Mouse (Mus musculus) WW6 (cell line): ENCODE results near the gene Npas3.
A peak's percentile ranks its signal among the peaks of the same experiment; 100 is the strongest.

Experiments used
- DNase-seq: peaks from one replicate; pipeline ENCODE4 v3.0.0-alpha.2; 2013; ENCODE audit warnings: low read depth, low spot score

The Npas3 gene

DNA sequence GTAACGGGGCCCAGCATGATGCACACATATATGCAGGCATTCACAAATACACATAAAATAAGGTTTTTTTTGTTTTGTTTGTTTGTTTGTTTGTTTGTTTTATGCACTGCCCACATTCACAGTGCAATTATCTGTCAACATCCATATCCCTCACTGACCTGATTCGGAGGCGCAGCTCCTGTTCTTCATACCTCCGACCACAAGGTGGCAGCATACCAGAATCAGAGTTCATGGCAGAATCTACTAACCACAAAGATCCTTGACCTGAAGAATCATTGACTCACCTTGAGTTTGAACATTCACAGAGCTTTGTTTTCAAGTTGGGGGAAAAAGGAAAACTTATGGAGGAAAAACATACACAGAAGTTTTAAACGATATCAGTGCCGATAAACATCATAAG lies 743.9 kb downstream of the Npas3 start:
- DNase-seq = peak; percentile 26

DNA sequence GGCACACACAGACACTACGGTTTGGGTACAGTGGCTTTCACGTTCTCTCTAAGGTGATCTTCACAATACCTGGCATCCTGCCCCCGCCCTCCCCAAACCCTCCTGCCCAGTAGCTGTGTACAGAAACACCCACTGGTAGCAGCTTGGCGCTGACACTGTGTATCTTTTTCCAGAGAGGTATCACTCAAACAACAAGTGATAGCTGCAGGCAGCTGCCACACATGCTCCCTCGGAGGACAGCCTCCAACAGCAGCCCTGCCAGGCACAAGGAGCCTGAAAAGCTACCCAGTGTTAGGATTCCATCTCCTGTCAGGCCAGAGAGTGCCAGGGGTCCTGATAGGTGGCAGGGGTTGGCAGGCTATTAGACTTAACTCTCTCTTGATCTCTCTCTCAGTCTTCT lies 747.2 kb downstream of the Npas3 start:
- DNase-seq = no peak

- DNase-seq = no peak
Observed at GRCm38 (mm10) chr12:53997141-53997540, 748.7 kb downstream of the Npas3 start.

DNA sequence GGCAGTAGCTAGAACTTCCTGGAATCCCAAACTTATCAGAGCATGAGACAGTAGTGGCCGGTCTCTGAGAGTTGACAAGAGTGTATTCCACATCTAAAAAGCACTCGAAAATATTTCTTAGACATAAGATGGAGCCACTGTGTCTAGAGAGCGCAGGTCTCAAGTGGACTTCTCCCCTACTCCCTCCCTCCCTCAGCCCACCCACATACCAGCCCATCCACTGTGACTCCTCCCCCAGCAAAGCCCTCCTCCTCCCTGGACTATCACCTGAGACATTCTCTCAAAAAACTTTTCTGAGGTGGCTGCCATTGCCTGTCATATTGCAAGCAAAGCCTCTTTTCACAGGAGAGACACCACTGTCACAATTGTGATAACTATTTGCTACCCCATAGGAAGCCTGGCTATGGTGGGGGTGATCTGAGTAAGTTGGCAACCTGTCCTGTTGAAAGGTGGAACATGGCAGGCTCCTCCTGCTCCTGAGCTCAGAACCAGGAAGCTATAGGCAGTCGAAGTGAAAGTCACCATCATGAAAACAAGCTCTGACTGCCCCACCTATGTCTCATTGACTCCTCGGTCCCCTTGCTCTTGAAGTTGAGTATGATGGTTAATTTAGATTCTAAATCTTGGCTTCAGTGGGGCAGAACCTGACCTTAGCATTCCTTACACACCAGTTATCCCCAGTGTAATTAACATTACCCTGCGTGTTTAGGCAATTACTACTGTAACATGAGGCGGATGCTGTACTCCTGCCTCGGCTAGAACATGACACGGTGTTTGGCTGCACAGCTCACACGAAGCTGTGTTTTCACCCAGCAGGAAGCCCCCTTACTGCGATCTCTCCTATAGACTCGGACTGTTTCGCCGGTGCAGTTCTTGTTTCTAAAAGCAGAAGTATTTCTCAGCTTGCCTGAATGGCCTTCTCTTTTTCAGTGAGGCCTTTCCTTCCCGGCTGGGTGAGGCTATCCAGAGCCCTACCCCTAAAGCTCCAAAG lies 751.5 kb downstream of the Npas3 start:
- DNase-seq = no peak

- DNase-seq = no peak
Observed at GRCm38 (mm10) chr12:54002496-54002895, 754.0 kb downstream of the Npas3 start.

DNA sequence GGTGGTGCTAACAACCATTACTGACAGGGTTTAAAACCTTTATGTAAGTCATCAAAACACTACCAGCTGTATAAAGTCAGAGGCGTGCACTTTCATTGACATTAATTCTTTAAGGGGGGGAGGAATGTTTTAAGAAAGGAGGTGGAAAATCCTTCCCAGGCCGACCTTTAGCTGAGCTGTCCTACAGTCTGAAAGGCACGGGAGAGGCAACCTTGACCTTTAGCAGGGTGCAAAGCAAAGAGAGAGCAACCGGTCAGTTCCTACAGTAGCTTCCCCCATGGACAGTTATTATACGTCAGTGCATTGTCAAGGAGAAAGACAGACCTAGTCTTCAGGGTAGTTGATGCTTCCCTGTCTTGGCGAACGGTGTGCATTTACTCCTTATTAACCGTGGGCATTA lies 756.1 kb downstream of the Npas3 start:
- no peak for DNase-seq

DNA sequence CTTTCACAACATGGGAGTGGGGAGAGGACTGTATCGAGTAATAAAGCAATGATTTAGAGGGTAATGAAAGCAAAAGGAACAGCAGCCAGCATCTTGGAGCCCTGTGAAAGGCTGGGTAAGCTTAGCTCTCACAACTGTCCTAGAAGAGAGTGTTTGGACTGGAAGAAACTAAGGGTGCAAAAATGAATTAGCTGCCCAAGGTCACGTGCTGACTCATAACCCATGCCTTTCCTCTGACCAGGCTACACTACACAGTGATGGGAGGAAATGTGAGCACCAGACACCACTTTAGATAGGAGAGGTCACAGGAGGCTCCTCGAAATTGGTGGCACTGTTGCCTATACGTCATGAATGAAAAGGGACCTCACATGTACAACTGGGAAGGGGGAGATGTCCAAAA lies 757.1 kb downstream of the Npas3 start:
- DNase-seq = no peak

- no peak for DNase-seq
Observed at GRCm38 (mm10) chr12:54015304-54015703, 766.8 kb downstream of the Npas3 start.

DNA sequence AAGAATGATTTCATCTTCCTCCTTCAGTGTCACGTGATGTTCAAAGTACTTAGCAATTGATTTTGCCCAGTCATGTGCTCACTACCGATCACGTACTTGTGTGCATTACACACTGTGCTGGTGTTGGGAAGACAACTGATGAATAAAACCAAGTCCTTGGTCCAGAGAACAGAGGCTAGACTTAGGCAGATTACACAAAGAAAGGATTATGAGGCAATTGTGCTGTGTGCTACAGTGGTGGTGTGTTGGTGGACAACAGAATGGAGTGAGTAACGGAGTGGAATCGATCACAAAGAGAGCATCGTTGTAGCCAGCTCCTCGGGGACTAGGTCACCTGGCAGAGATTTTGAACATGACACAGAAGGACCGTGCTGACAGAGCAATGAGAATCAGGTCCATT lies 769.5 kb downstream of the Npas3 start:
- DNase-seq = no peak

DNA sequence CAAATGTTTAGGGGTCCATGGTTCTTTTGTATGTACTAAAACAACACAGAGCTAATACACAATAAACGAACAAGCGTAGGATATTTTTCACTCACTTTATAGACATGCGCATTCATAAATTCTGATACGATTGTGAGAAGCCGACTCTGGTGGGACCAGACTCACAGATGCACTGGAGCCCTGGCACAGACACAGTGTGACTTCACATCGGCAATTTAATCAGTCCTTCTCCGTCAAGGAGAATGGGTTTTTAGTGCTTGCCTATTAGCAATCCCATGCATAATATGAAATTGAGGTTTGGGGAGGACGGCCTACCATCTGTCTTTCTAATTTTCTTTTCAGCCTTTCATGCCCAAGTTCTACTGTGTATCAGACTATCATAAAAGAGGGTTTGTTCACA lies 771.5 kb downstream of the Npas3 start:
- no peak for DNase-seq

DNA sequence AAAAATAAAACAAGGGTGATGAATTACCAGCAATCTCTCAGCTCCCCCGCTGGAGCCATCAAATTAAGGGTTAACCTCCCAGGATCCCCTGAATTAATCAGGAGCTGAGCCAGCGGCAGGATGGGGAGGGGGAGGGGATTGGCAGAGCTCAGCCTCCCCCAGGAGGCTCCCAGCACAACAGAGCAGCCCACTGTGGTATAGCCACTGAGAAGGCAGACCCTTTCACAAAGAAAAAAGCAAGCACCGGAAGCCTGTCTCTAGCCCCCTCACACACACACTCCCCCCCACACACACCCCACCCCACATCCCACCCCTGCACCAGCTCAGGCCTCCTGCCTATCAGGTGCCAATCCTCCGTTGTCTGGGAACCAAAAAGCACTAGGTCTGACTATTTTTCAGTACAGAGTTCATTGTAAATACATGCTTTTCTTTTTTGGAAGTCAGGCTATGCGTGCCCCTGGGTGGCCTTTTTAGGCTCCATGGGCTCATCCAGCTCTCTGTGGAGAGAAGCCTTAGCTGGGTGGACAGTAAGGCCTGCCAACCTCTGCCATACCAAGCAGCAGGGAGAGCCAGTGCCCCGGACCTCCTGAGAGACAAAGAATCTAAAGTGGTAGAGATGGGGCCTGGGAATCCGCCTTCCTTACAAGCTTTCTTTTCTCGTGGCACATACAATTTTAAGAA lies 786.3 kb downstream of the Npas3 start:
- no peak for DNase-seq

GRCm38 (mm10) chr12:54037602-54038001 lies 789.1 kb downstream of the Npas3 start:
- DNase-seq = no peak

DNA sequence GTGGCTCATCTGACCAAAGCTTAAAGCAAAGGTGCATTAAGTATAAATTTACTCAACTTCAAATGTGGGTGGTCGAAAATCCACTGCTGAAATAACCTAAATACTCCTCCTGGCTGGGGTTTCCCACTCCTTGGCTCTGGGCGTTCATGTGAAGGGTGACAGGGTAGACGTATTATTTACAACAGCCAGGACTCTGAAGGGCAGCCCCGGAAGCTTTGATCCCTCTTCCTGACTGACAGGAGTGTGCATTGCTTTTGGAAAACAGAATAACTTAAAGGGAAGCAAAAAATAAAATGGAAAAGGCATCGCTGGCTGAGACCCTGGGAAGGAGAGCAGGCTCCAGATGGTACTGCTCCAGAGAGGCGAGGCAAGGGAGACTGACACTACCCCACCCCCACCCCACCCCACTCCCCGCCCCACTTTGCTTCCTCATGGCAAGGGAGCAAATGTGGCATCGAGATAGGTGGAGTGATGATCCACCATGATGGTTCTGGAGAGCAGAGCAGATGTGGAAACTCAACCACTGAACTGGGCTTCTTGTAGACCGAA lies 794.6 kb downstream of the Npas3 start:
- no peak for DNase-seq

GRCm38 (mm10) chr12:54044606-54045334 lies 796.3 kb downstream of the Npas3 start:
- no peak for DNase-seq

DNA sequence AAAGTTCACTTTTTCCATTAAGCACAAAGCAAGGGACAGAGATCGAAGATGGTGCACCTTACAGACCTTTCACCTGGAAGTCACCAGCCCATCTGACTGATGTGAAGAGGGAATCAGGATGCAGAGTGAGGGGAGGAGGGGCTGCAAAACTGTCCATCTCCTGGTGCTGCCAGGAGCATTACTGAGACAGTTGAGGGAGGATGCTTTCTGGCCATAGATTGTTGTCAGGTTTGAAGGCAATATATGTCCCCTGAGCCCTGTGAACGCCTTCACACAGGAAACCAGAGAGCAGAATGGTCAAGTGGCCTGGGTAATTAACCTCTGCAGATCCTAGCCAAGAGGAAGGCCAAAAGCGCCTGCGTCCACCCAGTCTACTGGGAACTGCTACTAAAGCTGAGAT lies 796.9 kb downstream of the Npas3 start:
- no peak for DNase-seq

GRCm38 (mm10) chr12:54046824-54047223 lies 798.3 kb downstream of the Npas3 start:
- no peak for DNase-seq

DNA sequence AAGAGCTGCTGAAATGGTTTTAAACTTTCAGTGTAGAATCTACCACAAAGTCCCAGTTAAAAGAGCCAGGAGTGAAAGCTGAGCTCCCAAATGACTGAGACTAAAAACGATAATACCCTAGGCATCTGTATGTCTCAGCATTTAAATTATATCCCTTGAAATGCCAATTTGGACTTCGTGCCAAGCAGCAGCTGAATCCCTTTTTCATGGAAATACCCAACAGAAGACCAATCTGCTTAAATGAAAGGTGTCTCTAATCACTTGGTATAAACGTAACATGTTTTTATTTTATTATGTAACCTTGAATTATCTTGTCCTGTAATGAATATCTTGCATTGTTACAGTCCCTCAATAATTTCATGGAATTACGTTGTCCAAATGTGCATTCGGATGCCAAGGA lies 799.6 kb downstream of the Npas3 start:
- no peak for DNase-seq

DNA sequence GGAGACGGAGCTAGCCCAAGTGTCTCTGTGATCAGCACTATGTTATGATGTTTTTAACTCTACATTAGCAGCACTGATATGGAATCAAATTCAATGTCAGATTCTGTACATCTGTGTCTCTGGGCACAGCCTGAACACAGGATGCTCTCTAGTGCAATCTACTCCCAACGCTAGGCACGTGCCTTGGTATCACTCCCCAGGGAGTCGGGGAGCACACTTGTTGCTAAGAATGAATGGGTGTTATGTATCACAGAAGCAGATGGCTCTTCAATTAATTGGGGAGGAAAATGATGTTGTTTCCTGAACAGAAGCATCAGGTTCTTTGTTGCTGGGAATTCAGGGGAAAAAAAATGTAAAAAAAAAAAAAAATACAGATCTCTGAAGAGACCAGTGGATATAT lies 801.4 kb downstream of the Npas3 start:
- DNase-seq = no peak

GRCm38 (mm10) chr12:54052939-54053338 lies 804.5 kb downstream of the Npas3 start:
- no peak for DNase-seq

DNA sequence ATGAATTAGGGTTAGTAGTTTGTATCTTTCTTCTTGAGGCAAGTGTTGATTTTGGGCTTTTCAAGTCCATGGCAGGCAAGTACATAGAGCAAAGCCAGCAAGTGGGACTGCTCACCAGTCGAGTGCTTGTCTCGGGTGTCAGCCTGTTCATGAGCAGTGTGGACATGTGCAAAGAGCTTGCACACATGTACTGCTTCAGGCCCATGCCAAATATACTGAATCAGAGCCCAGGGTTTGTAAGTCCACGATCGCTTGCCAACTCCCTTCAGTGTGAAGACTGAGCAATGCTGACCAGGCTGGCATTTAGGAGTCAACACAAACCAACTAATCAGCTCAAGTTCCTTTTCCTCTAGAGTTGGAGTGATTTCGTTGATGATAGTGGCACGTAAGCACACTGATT lies 805.1 kb downstream of the Npas3 start:
- DNase-seq = no peak

GRCm38 (mm10) chr12:54060732-54061131 lies 812.3 kb downstream of the Npas3 start:
- DNase-seq = no peak

GRCm38 (mm10) chr12:54061168-54061567 lies 812.7 kb downstream of the Npas3 start:
- DNase-seq = no peak
